Mouse (Mus musculus): ENCODE data around the gene Wnt1. TPM values are rescaled to one million over a fixed set of nuclear protein-coding genes. Genes with fewer than 3 reads are reported as not detected.

Wnt1 gene
- polyA plus RNA-seq, 1 experiment from 2014 or later: not detected

GRCm38 (mm10) chr15:98832161-98833058 lies 42.8 kb downstream of the Wnt1 start:
- Histone ChIP-seq H3K4me3 (ENCODE audit: control insufficient read depth in 1 of 2, insufficient read depth in 1 of 2, low read depth in 1 of 2, low read length in 2 of 2) (no peak overlapping the region), H3K36me3 (ENCODE audit: control insufficient read depth, insufficient read depth, low read length) (peaks cover 55% of the 10 kb centered on the region), H3K9ac (ENCODE audit: low read length) (peak overlapping the region; percentile 97; the same call in 1 of the 2 replicates), H3K27ac (replicated peaks in 1 of 2; ENCODE audit: control insufficient read depth in 1 of 2, insufficient read depth in 1 of 2, low read depth in 2 of 2, low read length in 2 of 2) (peak overlapping the region; percentile 60 to 99), H3K4me2 (ENCODE audit: low read length) (peak overlapping the region; percentile 69), H3K27me3 (ENCODE audit: control insufficient read depth, insufficient read depth, low read length) (no peaks in the 10 kb centered on the region), H3K4me1 (ENCODE audit: control insufficient read depth in 2 of 2, insufficient read depth in 2 of 2, low read length in 2 of 2) (peaks cover 14 to 23% of the 10 kb centered on the region in 2 experiments), H3K9me3 (ENCODE audit: control insufficient read depth, low read length) (no peaks in the 10 kb centered on the region)
- 40% methylated on average over 12 of the region's 12 CpGs for whole genome bisulfite sequencing
- ATAC-seq (ENCODE audit: insufficient number of reproducible peaks, insufficient read depth, low FRiP score, low read depth): no peak

- no peak for ATAC-seq (ENCODE audit: insufficient number of reproducible peaks, insufficient read depth, low FRiP score, low read depth)
- Histone ChIP-seq H3K4me2 (ENCODE audit: low read length) (no peak overlapping the region), H3K27ac (replicated peaks in 1 of 2; ENCODE audit: control insufficient read depth in 1 of 2, insufficient read depth in 1 of 2, low read depth in 2 of 2, low read length in 2 of 2) (no peak overlapping the region), H3K36me3 (ENCODE audit: control insufficient read depth, insufficient read depth, low read length) (peaks cover 56% of the 10 kb centered on the region), H3K4me1 (ENCODE audit: control insufficient read depth in 2 of 2, insufficient read depth in 2 of 2, low read length in 2 of 2) (peaks cover 10 to 16% of the 10 kb centered on the region in 2 experiments), H3K9me3 (ENCODE audit: control insufficient read depth, low read length) (no peaks in the 10 kb centered on the region), H3K4me3 (ENCODE audit: control insufficient read depth in 1 of 2, insufficient read depth in 1 of 2, low read depth in 1 of 2, low read length in 2 of 2) (no peak overlapping the region), H3K27me3 (ENCODE audit: control insufficient read depth, insufficient read depth, low read length) (no peaks in the 10 kb centered on the region), H3K9ac (ENCODE audit: low read length) (no peak overlapping the region)
- 85% methylated on average over 11 of the region's 11 CpGs for WGBS
These were observed 43.6 kb downstream of the Wnt1 start for GRCm38 (mm10) chr15:98833281-98833680.

DNA sequence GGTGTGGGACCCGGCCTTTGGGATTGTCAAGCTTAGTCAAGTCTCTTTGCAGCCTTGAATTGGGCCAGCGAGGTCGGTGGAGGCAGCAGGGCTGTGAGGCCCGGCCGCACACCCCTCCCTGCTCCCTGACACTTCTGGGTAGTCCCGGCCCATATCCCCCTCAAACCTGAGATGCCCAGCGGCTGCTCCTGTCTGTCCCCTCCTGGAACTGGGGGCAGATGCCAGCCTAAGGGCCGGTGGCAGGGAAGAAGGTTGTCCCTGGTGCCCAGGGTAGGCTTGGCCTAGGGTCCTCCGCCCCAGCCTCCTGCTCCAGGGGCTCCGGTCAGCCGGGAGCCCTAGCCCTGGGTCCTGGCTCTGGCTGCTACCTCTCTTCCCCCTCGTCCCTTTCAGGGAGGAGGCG lies 44.4 kb downstream of the Wnt1 start:
- WGBS: 86% methylated on average over 13 of the region's 13 CpGs
- Histone ChIP-seq H3K9ac (ENCODE audit: low read length) (no peak overlapping the region), H3K27ac (replicated peaks in 1 of 2; ENCODE audit: control insufficient read depth in 1 of 2, insufficient read depth in 1 of 2, low read depth in 2 of 2, low read length in 2 of 2) (no peak overlapping the region), H3K36me3 (ENCODE audit: control insufficient read depth, insufficient read depth, low read length) (peaks cover 64% of the 10 kb centered on the region), H3K9me3 (ENCODE audit: control insufficient read depth, low read length) (no peaks in the 10 kb centered on the region), H3K4me3 (ENCODE audit: control insufficient read depth in 1 of 2, insufficient read depth in 1 of 2, low read depth in 1 of 2, low read length in 2 of 2) (no peak overlapping the region), H3K4me1 (ENCODE audit: control insufficient read depth in 2 of 2, insufficient read depth in 2 of 2, low read length in 2 of 2) (peaks cover 10 to 16% of the 10 kb centered on the region in 2 experiments), H3K27me3 (ENCODE audit: control insufficient read depth, insufficient read depth, low read length) (no peaks in the 10 kb centered on the region), H3K4me2 (ENCODE audit: low read length) (no peak overlapping the region)
- no peak for ATAC-seq (ENCODE audit: insufficient number of reproducible peaks, insufficient read depth, low FRiP score, low read depth)

- ATAC-seq (ENCODE audit: insufficient number of reproducible peaks, insufficient read depth, low FRiP score, low read depth): no peak
- Histone ChIP-seq H3K4me1 (ENCODE audit: control insufficient read depth in 2 of 2, insufficient read depth in 2 of 2, low read length in 2 of 2) (peaks cover 6 to 10% of the 10 kb centered on the region in 2 experiments; a peak in 3 of 4 replicates), H3K27ac (replicated peaks in 1 of 2; ENCODE audit: control insufficient read depth in 1 of 2, insufficient read depth in 1 of 2, low read depth in 2 of 2, low read length in 2 of 2) (peak overlapping the region; percentile 9 to 33; a peak in 1 of 4 replicates), H3K36me3 (ENCODE audit: control insufficient read depth, insufficient read depth, low read length) (peaks cover 76% of the 10 kb centered on the region), H3K9ac (ENCODE audit: low read length) (peak overlapping the region; percentile 32; the same call in 1 of the 2 replicates), H3K4me3 (ENCODE audit: control insufficient read depth in 1 of 2, insufficient read depth in 1 of 2, low read depth in 1 of 2, low read length in 2 of 2) (no peak overlapping the region), H3K4me2 (ENCODE audit: low read length) (no peak overlapping the region), H3K27me3 (ENCODE audit: control insufficient read depth, insufficient read depth, low read length) (no peaks in the 10 kb centered on the region), H3K9me3 (ENCODE audit: control insufficient read depth, low read length) (no peaks in the 10 kb centered on the region)
- 66% methylated on average over 14 of the region's 14 CpGs for WGBS
These were observed 45.6 kb downstream of the Wnt1 start for GRCm38 (mm10) chr15:98835291-98835690.

GRCm38 (mm10) chr15:98837006-98837742 lies 47.5 kb downstream of the Wnt1 start:
- Histone ChIP-seq H3K4me2 (ENCODE audit: low read length) (no peak overlapping the region), H3K27me3 (ENCODE audit: control insufficient read depth, insufficient read depth, low read length) (no peaks in the 10 kb centered on the region), H3K9ac (ENCODE audit: low read length) (no peak overlapping the region), H3K36me3 (ENCODE audit: control insufficient read depth, insufficient read depth, low read length) (peaks cover 95% of the 10 kb centered on the region), H3K9me3 (ENCODE audit: control insufficient read depth, low read length) (no peaks in the 10 kb centered on the region), H3K4me3 (ENCODE audit: control insufficient read depth in 1 of 2, insufficient read depth in 1 of 2, low read depth in 1 of 2, low read length in 2 of 2) (no peak overlapping the region), H3K4me1 (ENCODE audit: control insufficient read depth in 2 of 2, insufficient read depth in 2 of 2, low read length in 2 of 2) (peaks cover 4 to 10% of the 10 kb centered on the region in 2 experiments; a peak in 3 of 4 replicates), H3K27ac (replicated peaks in 1 of 2; ENCODE audit: control insufficient read depth in 1 of 2, insufficient read depth in 1 of 2, low read depth in 2 of 2, low read length in 2 of 2) (no peak overlapping the region)
- no peak for ATAC-seq (ENCODE audit: insufficient number of reproducible peaks, insufficient read depth, low FRiP score, low read depth)
- WGBS: 89% methylated on average over 21 of the region's 21 CpGs

DNA sequence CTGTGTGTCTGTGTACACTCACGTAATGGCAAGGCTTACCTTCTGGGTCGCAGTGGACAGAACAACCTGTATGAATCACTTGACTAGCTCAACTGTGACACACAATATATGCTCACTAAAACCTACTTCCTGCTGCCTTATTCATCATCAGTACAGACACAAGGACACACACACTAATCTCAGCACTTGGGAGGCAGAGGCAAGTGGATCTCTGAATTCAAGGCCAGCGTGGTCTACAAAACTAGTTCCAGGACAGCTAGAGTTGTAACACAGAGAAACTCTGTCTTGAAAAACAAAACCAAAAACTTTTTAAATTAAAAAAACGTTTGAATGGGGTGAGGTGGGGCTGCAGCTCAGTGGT lies 48.1 kb downstream of the Wnt1 start:
- H3K9ac ChIP-seq (ENCODE audit: low read length): no peak overlapping the region
- no peak overlapping the region for H3K27ac ChIP-seq (replicated peaks in 1 of 2; ENCODE audit: control insufficient read depth in 1 of 2, insufficient read depth in 1 of 2, low read depth in 2 of 2, low read length in 2 of 2)
- no peaks in the 10 kb centered on the region for H3K9me3 ChIP-seq (ENCODE audit: control insufficient read depth, low read length)
- H3K4me3 ChIP-seq (ENCODE audit: control insufficient read depth in 1 of 2, insufficient read depth in 1 of 2, low read depth in 1 of 2, low read length in 2 of 2): no peak overlapping the region
- peaks cover 4 to 8% of the 10 kb centered on the region in 2 experiments; a peak in 3 of 4 replicates for H3K4me1 ChIP-seq (ENCODE audit: control insufficient read depth in 2 of 2, insufficient read depth in 2 of 2, low read length in 2 of 2)
- H3K36me3 ChIP-seq (ENCODE audit: control insufficient read depth, insufficient read depth, low read length): peaks cover 100% of the 10 kb centered on the region
- no peak overlapping the region for H3K4me2 ChIP-seq (ENCODE audit: low read length)
- ATAC-seq (ENCODE audit: insufficient number of reproducible peaks, insufficient read depth, low FRiP score, low read depth): no peak
- WGBS: 76% methylated on average over 4 of the region's 4 CpGs
- H3K27me3 ChIP-seq (ENCODE audit: control insufficient read depth, insufficient read depth, low read length): no peaks in the 10 kb centered on the region

- 90% methylated on average over 14 of the region's 14 CpGs for WGBS
- H3K27ac ChIP-seq (replicated peaks in 1 of 2; ENCODE audit: control insufficient read depth in 1 of 2, insufficient read depth in 1 of 2, low read depth in 2 of 2, low read length in 2 of 2): no peak overlapping the region
- no peak for ATAC-seq (ENCODE audit: insufficient number of reproducible peaks, insufficient read depth, low FRiP score, low read depth)
- no peaks in the 10 kb centered on the region for H3K9me3 ChIP-seq (ENCODE audit: control insufficient read depth, low read length)
- no peak overlapping the region for H3K9ac ChIP-seq (ENCODE audit: low read length)
- no peak overlapping the region for H3K4me3 ChIP-seq (ENCODE audit: control insufficient read depth in 1 of 2, insufficient read depth in 1 of 2, low read depth in 1 of 2, low read length in 2 of 2)
- peaks cover 4 to 6% of the 10 kb centered on the region in 2 experiments; a peak in 2 of 4 replicates for H3K4me1 ChIP-seq (ENCODE audit: control insufficient read depth in 2 of 2, insufficient read depth in 2 of 2, low read length in 2 of 2)
- no peak overlapping the region for H3K4me2 ChIP-seq (ENCODE audit: low read length)
- peaks cover 100% of the 10 kb centered on the region for H3K36me3 ChIP-seq (ENCODE audit: control insufficient read depth, insufficient read depth, low read length)
- no peaks in the 10 kb centered on the region for H3K27me3 ChIP-seq (ENCODE audit: control insufficient read depth, insufficient read depth, low read length)
These were observed 49.5 kb downstream of the Wnt1 start for GRCm38 (mm10) chr15:98839161-98839560.
